Mouse (Mus musculus) lung, adult 2 months (tissue): ENCODE results near the gene Nos2.
"Not testable (repeated sequence)": the region's sequence is repeated elsewhere in the genome, so short reads cannot be mapped to it uniquely, and the experiment has no call there.

Source experiments
- CTCF ChIP-seq: fragments of 200-500 bp; IDR thresholded peaks from 2 replicates; pipeline ENCODE4 v1.5.1; 2011; ENCODE audit warnings: mild to moderate bottlenecking, low read length, control low read depth; ENCODE audit not compliant: insufficient read depth
- POLR2A ChIP-seq: fragments of 200-500 bp; IDR thresholded peaks from 2 replicates; pipeline ENCODE4 v1.6.1; 2011; ENCODE audit warnings: low read depth, mild to moderate bottlenecking, control low read depth, low read length, borderline replicate concordance; ENCODE audit errors: extremely low read depth

GRCm38 (mm10) chr11:78989206-78989605, 68.6 kb downstream of the Nos2 start:
- TF ChIP-seq POLR2A, CTCF: not testable (repeated sequence)
